Mouse (Mus musculus): ENCODE measurements around the gene Magi2.

The Magi2 gene

DNA sequence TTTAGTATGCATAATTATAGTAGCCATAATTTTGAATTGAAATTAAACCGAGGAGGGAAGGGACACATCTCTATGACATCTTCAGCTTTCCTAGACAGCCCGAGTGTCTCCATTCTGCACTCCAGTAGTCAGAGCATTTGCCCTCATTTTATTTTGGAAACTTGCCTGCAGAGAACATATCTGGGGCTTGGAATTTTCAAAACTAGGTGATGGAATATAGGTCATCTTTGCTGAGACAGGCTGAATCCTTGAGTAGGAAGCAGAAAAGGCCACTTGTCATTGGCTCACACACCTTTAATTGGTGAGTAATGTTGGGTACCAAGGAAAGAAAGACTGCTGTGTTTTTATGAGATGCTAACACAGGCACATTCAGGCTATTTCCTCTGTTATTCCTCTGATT, 724.3 kb downstream of the Magi2 start:
- no peak for DNase-seq (ENCODE audit: low spot score)

GRCm38 (mm10) chr5:19964113-19964512, 737.3 kb downstream of the Magi2 start:
- no peak for DNase-seq (ENCODE audit: low spot score)

DNA sequence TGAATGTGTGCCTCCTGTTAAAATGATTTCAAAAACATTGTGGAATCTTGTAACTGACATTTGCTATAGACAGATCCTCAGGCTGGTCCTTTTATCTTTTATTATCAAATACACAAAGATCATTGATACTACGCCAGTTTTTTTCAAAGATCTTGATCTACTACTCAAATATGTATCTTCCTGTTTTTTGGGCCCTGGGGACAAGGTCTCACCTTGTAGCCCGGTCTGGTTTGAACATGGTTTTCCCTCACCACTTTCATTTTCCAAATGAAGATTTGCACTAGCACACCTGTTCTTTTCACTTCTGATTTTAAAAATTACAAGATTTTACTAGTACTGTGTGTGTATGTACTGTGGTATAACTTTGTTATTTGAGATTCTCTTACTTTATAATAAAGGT, 745.9 kb downstream of the Magi2 start:
- DNase-seq (ENCODE audit: low spot score) = no peak

- DNase-seq (ENCODE audit: low spot score) = no peak
These were observed 747.0 kb downstream of the Magi2 start for GRCm38 (mm10) chr5:19973852-19974251.

DNA sequence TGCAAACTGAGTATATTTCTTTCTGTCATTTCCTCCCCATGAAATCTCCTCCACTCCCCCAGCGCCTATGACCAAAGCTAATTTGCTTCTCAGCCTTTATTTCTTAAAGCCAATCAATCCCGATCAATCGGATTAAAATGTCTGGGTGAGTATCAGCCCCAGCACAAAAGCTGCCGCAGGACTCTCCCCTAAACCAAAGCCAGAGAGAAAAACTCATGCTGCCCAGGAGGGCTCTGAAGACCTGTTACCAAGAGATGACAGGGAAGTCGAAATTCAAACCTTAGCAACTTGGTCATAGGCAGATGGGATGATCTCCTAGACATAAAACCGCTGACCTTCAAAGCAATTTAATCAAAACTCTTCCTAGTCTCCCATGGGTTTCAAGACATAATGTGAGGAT, 754.7 kb downstream of the Magi2 start:
- DNase-seq (ENCODE audit: low spot score) = no peak

DNA sequence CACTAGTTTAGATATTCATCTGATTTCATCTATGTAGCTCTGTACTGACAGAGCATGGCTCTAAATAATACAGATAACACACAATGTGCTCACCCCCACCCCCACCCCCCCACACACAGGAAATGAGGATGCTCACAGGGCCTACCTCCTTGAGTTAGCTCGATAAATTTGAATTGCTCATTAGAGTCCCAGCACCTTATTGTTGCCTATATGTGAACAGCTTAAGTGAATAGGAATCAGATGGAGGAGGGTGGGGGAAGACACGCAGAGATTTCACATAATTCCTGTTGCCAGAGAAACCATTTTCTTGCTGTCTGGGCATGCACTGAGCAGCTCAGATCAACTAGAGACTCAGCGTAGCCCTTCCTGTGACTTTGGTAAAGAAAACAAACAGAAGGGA, 755.2 kb downstream of the Magi2 start:
- no peak for DNase-seq (ENCODE audit: low spot score)

DNA sequence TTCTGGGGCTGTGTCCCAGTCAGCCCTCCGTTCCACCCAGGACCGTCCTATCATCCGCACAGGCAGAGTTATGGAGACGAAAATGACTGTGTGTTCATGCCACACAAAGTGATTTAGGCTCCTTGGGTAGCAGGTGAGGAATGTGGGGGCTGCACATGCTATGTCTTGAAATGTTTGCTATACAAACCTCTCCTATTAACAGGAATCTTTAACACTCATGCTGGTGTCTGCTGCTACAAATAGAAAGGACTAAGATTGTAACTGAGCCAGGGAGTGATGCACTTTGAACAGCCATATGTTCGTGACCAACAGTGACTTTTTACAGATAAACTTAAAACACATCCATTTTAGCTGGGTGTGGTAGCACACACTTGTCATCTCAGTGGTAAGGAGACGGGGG, 772.6 kb downstream of the Magi2 start:
- DNase-seq (ENCODE audit: low spot score) = no peak

- DNase-seq (ENCODE audit: low spot score) = no peak
These were observed 773.1 kb downstream of the Magi2 start for GRCm38 (mm10) chr5:19999912-20000311.

- DNase-seq (ENCODE audit: low spot score) = no peak
These were observed 779.8 kb downstream of the Magi2 start for GRCm38 (mm10) chr5:20006616-20007015.

GRCm38 (mm10) chr5:20007246-20007645, 780.4 kb downstream of the Magi2 start:
- DNase-seq (ENCODE audit: low spot score) = no peak

DNA sequence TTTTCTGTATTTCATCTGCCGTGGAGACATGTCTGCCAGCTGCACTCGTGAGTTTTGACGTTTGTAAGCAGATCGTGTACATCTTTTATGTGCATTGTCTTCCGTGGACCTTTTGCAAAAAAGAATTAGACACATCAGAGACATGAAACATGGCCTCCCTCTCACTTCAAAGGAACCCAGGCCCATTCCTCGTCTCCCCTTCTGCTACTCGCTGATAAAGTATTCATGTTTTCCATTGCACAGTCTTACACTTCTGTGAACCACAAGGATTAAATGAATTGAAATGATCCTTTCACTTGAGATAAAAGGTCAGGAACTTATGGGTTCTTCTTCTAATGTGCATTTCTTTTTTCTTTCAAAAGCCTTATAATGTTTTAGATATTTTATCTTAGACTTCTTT, 783.4 kb downstream of the Magi2 start:
- no peak for DNase-seq (ENCODE audit: low spot score)

DNA sequence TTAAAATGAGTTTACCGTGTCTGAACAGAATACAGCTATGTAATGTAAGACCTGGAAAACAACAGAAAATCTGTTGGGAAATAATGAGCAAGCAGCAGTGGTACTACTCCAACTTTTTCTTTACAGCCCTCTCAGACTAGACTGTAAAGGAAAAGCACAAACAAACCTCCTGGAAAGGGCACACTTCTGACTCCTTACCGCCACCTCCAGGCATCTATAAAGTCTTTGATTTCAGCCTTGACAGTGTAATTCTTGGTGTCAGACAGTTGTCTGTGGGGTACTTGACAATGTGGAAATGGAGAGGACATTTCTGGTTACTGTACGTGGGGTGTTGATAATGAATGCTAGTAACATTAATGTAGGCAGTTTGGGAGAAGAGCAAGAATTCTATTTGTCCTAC, 791.2 kb downstream of the Magi2 start:
- DNase-seq (ENCODE audit: low spot score) = no peak

DNA sequence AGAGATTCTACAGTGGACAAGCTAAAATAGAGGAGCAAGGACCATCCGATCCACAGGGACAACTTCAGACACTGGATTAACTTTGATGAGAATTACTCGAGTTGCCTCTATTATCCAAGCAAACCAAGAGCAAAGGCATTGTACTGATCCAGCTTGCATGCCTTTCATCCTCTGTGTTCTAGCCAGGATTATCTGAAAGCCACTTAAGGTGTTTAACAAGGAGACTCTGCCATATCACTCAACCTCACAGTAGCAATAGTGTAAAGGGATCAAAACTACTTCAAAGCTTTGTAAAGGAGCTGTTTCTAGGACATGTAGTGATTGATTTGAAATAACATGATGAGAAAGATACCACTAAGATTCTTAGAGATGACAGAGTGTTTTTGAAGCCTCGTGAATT, 819.8 kb downstream of the Magi2 start:
- DNase-seq (ENCODE audit: low spot score) = no peak

- no peak for DNase-seq (ENCODE audit: low spot score)
These were observed 821.5 kb downstream of the Magi2 start for GRCm38 (mm10) chr5:20048386-20048785.

DNA sequence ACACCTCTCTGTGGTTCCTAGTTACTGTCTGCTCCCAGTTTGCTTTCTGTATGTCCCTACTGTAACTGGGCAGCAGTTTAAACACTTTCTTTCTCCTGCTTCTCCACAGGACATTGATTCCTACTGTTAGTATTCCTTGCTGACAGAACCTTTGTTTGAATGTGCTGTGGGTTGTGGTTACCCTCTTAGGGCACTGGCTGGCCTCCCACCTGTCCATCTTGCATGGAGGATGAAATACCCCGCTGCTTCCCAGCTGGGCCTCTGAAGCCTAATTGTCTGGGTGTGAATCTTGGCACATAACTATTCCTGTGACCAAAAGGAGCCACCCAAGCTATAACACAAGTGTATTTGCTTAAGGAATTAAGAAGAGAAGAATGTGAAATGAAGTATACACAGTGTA, 823.4 kb downstream of the Magi2 start:
- DNase-seq (ENCODE audit: low spot score) = no peak

DNA sequence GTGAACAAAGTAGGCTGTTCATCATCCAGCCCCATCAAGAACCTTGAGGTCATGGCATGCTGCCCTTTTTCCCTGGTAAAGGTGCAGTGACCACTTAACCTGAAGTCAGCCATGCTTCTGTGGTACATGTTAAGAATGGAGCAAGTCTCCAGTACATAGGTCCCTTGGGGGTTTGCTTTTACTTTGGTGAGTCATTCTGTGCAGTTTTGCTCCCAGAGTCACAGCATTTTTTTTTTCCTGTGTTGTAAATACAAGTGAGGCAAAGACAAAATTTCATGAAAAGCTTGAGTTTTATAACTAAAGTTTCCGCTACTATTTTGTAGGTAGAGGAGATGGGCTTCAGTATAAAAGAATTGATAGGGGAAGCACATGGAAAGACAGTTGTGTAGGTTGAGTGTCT, 828.2 kb downstream of the Magi2 start:
- DNase-seq (ENCODE audit: low spot score) = no peak

GRCm38 (mm10) chr5:20056074-20056842, 829.4 kb downstream of the Magi2 start:
- no peak for DNase-seq (ENCODE audit: low spot score)

GRCm38 (mm10) chr5:20056856-20057255, 830.0 kb downstream of the Magi2 start:
- DNase-seq (ENCODE audit: low spot score) = no peak

- DNase-seq (ENCODE audit: low spot score) = no peak
These were observed 835.2 kb downstream of the Magi2 start for GRCm38 (mm10) chr5:20062011-20062410.

- DNase-seq (ENCODE audit: low spot score) = no peak
These were observed 838.2 kb downstream of the Magi2 start for GRCm38 (mm10) chr5:20065081-20065480.

GRCm38 (mm10) chr5:20068496-20068895, 841.7 kb downstream of the Magi2 start:
- no peak for DNase-seq (ENCODE audit: low spot score)

DNA sequence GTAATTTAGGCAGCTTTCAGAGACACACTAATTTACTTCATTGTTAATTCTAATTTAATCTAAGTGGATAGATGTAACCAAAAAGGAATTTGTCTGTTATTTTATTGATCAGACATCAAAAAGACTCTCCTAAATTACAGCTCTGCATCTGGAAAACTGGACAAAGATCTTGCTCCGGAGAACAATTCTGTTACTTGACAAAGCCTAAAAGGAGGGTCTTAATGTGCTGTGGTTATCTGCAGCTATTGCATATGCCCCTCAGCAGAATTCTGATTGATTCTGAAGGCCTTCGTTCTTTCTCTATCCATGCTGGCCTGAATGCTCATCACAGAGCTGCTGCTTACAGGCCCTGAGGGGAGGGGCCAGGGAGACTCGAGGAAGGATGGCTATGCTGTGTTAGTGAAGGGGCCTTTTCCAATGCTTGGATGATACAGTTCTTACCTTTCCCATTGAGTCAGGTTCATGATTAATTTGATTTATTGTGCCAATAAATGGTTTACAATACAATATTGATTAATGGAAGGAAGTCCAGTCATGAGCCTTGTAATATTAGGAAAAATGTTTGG, 842.2 kb downstream of the Magi2 start:
- DNase-seq (ENCODE audit: low spot score) = no peak

DNA sequence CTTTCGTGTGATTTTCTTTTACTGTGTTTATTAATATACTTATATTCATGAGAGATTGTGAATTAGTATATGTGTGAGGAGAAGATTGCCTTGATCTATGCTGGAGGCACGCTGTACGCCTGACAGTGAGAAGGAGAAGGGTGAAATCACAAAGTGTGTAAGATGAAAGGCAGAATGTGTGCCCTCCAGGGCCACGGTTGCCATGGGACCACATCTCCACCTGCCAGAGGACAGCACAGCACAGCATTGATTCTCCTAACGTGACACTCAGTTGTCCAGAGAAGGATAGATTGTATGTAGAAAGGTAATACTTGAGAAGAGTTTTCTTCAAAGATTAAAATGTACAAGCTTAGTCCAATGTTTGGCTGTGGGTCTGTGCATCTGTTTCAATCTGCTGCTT, 847.3 kb downstream of the Magi2 start:
- no peak for DNase-seq (ENCODE audit: low spot score)

DNA sequence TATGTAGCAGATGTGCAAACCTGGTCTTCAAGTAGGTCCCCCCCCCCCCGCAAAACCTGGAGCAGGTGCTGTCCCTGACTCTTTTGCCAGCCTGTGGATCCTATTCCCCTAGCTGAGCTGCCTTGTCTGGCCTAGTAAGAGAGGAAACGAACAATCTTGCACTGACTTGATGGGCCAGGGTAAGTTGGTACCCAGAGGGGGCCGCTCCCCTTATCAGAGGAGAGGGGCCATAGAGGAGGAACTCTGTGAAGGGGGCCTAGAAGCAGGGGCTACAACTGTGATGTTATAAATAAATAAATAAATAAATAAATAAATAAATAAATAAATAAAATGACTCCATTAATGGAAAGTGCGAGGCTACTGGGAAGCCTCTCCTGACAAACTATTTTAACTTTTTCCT, 848.0 kb downstream of the Magi2 start:
- no peak for DNase-seq (ENCODE audit: low spot score)
